Mouse (Mus musculus): ENCODE measurements around the gene Slc30a5. TPM values are rescaled to one million over a fixed set of nuclear protein-coding genes. Genes with fewer than 3 reads are reported as not detected.

The Slc30a5 gene
- 58.4 and 62.4 TPM in 2 replicates for polyA plus RNA-seq (2014; fragmentation: Nextera tagmentation; extraction: Ambion mirVana)

- ATAC-seq (ENCODE audit: insufficient number of reproducible peaks, insufficient read depth, low FRiP score, low read depth), result peak; percentile 98
- H3K27ac ChIP-seq (ENCODE audit: low read length), result peak within 1 kb of the TSS; percentile 92
Observed at GRCm38 (mm10) chr13:100832741-100833639, at the start of gene Slc30a5. Gene Slc30a5 (minus strand): TSS chr13:100833427.

GRCm38 (mm10) chr13:100881944-100882343 is 48.7 kb upstream of the Slc30a5 start:
- H3K27me3 ChIP-seq (ENCODE audit: control insufficient read depth, insufficient read depth, low read length), result no peaks in the 10 kb centered on the region
- H3K9ac ChIP-seq (replicated peaks; ENCODE audit: low read depth, low read length), result no peak overlapping the region
- no peaks in the 10 kb centered on the region for H3K36me3 ChIP-seq (ENCODE audit: control insufficient read depth, insufficient read depth, low read length)
- H3K9me3 ChIP-seq (ENCODE audit: control insufficient read depth, low read depth, low read length), result no peaks in the 10 kb centered on the region
- H3K4me2 ChIP-seq (replicated peaks; ENCODE audit: low read depth, low read length), result no peak overlapping the region
- no peak for ATAC-seq (ENCODE audit: insufficient number of reproducible peaks, insufficient read depth, low FRiP score, low read depth)
- no peak overlapping the region for H3K27ac ChIP-seq (ENCODE audit: low read length)
- WGBS, result 71% methylated on average over 2 of the region's 2 CpGs
- H3K4me3 ChIP-seq (ENCODE audit: low read depth, low read length), result no peak overlapping the region
- no peaks in the 10 kb centered on the region for H3K4me1 ChIP-seq (ENCODE audit: control insufficient read depth, insufficient read depth, low read length)

More at GRCm38 (mm10) chr13:100832741-100833639, at the start of gene Slc30a5:
- H3K4me1 ChIP-seq (ENCODE audit: control insufficient read depth, insufficient read depth, low read length), result peaks cover 12% of the 10 kb centered on the region
- under 1% methylated on average over 67 of the region's 94 CpGs for WGBS
- H3K4me3 ChIP-seq (ENCODE audit: low read depth, low read length), result peak within 1 kb of the TSS; percentile 98
- H3K9ac ChIP-seq (replicated peaks; ENCODE audit: low read depth, low read length), result peak within 1 kb of the TSS; percentile 97
- H3K9me3 ChIP-seq (ENCODE audit: control insufficient read depth, low read depth, low read length), result no peaks in the 10 kb centered on the region
- H3K4me2 ChIP-seq (replicated peaks; ENCODE audit: low read depth, low read length), result peak within 1 kb of the TSS; percentile 84
- H3K27me3 ChIP-seq (ENCODE audit: control insufficient read depth, insufficient read depth, low read length), result no peaks in the 10 kb centered on the region
- peaks cover 5% of the 10 kb centered on the region; the same call in 1 of the 2 replicates for H3K36me3 ChIP-seq (ENCODE audit: control insufficient read depth, insufficient read depth, low read length)

GRCm38 (mm10) chr13:100879806-100880205 is 46.6 kb upstream of the Slc30a5 start:
- no peaks in the 10 kb centered on the region for H3K27me3 ChIP-seq (ENCODE audit: control insufficient read depth, insufficient read depth, low read length)
- H3K36me3 ChIP-seq (ENCODE audit: control insufficient read depth, insufficient read depth, low read length), result no peaks in the 10 kb centered on the region
- ATAC-seq (ENCODE audit: insufficient number of reproducible peaks, insufficient read depth, low FRiP score, low read depth), result no peak
- no peaks in the 10 kb centered on the region for H3K4me1 ChIP-seq (ENCODE audit: control insufficient read depth, insufficient read depth, low read length)
- H3K9me3 ChIP-seq (ENCODE audit: control insufficient read depth, low read depth, low read length), result no peaks in the 10 kb centered on the region
- WGBS, result 77% methylated on average over 3 of the region's 3 CpGs
- H3K27ac ChIP-seq (ENCODE audit: low read length), result no peak overlapping the region
- H3K4me3 ChIP-seq (ENCODE audit: low read depth, low read length), result no peak overlapping the region
- H3K4me2 ChIP-seq (replicated peaks; ENCODE audit: low read depth, low read length), result no peak overlapping the region
- no peak overlapping the region for H3K9ac ChIP-seq (replicated peaks; ENCODE audit: low read depth, low read length)

- WGBS, result 54% methylated on average over 3 of the region's 3 CpGs
- no peak for ATAC-seq (ENCODE audit: insufficient number of reproducible peaks, insufficient read depth, low FRiP score, low read depth)
- H3K9me3 ChIP-seq (ENCODE audit: control insufficient read depth, low read depth, low read length), result no peaks in the 10 kb centered on the region
Observed at GRCm38 (mm10) chr13:100879326-100879725, 46.1 kb upstream of the Slc30a5 start.

GRCm38 (mm10) chr13:100878264-100878663 is 45.0 kb upstream of the Slc30a5 start:
- H3K27me3 ChIP-seq (ENCODE audit: control insufficient read depth, insufficient read depth, low read length), result no peaks in the 10 kb centered on the region
- no peak overlapping the region for H3K4me3 ChIP-seq (ENCODE audit: low read depth, low read length)
- H3K9me3 ChIP-seq (ENCODE audit: control insufficient read depth, low read depth, low read length), result no peaks in the 10 kb centered on the region
- WGBS, result 78% methylated on average over 3 of the region's 3 CpGs
- H3K9ac ChIP-seq (replicated peaks; ENCODE audit: low read depth, low read length), result no peak overlapping the region
- no peak for ATAC-seq (ENCODE audit: insufficient number of reproducible peaks, insufficient read depth, low FRiP score, low read depth)
- no peaks in the 10 kb centered on the region for H3K4me1 ChIP-seq (ENCODE audit: control insufficient read depth, insufficient read depth, low read length)
- H3K36me3 ChIP-seq (ENCODE audit: control insufficient read depth, insufficient read depth, low read length), result no peaks in the 10 kb centered on the region
- no peak overlapping the region for H3K27ac ChIP-seq (ENCODE audit: low read length)
- no peak overlapping the region for H3K4me2 ChIP-seq (replicated peaks; ENCODE audit: low read depth, low read length)

More at GRCm38 (mm10) chr13:100879326-100879725, 46.1 kb upstream of the Slc30a5 start:
- no peak overlapping the region for H3K4me3 ChIP-seq (ENCODE audit: low read depth, low read length)
- H3K9ac ChIP-seq (replicated peaks; ENCODE audit: low read depth, low read length), result no peak overlapping the region
- H3K27me3 ChIP-seq (ENCODE audit: control insufficient read depth, insufficient read depth, low read length), result no peaks in the 10 kb centered on the region
- H3K4me2 ChIP-seq (replicated peaks; ENCODE audit: low read depth, low read length), result no peak overlapping the region
- no peaks in the 10 kb centered on the region for H3K36me3 ChIP-seq (ENCODE audit: control insufficient read depth, insufficient read depth, low read length)
- no peak overlapping the region for H3K27ac ChIP-seq (ENCODE audit: low read length)
- H3K4me1 ChIP-seq (ENCODE audit: control insufficient read depth, insufficient read depth, low read length), result no peaks in the 10 kb centered on the region

- Histone ChIP-seq H3K27ac (ENCODE audit: low read length) (no peak overlapping the region), H3K27me3 (ENCODE audit: control insufficient read depth, insufficient read depth, low read length) (no peaks in the 10 kb centered on the region), H3K9me3 (ENCODE audit: control insufficient read depth, low read depth, low read length) (no peaks in the 10 kb centered on the region), H3K4me2 (replicated peaks; ENCODE audit: low read depth, low read length) (no peak overlapping the region), H3K36me3 (ENCODE audit: control insufficient read depth, insufficient read depth, low read length) (no peaks in the 10 kb centered on the region), H3K4me1 (ENCODE audit: control insufficient read depth, insufficient read depth, low read length) (no peaks in the 10 kb centered on the region), H3K9ac (replicated peaks; ENCODE audit: low read depth, low read length) (no peak overlapping the region), H3K4me3 (ENCODE audit: low read depth, low read length) (no peak overlapping the region)
- 93% methylated on average over 3 of the region's 3 CpGs for WGBS
- ATAC-seq (ENCODE audit: insufficient number of reproducible peaks, insufficient read depth, low FRiP score, low read depth), result no peak
Observed at GRCm38 (mm10) chr13:100877703-100878102, 44.5 kb upstream of the Slc30a5 start.

GRCm38 (mm10) chr13:100875103-100875502 is 41.9 kb upstream of the Slc30a5 start:
- H3K36me3 ChIP-seq (ENCODE audit: control insufficient read depth, insufficient read depth, low read length), result no peaks in the 10 kb centered on the region
- no peak overlapping the region for H3K9ac ChIP-seq (replicated peaks; ENCODE audit: low read depth, low read length)
- no peak for ATAC-seq (ENCODE audit: insufficient number of reproducible peaks, insufficient read depth, low FRiP score, low read depth)
- no peaks in the 10 kb centered on the region for H3K9me3 ChIP-seq (ENCODE audit: control insufficient read depth, low read depth, low read length)
- H3K27ac ChIP-seq (ENCODE audit: low read length), result no peak overlapping the region
- H3K4me3 ChIP-seq (ENCODE audit: low read depth, low read length), result no peak overlapping the region
- H3K27me3 ChIP-seq (ENCODE audit: control insufficient read depth, insufficient read depth, low read length), result no peaks in the 10 kb centered on the region
- H3K4me1 ChIP-seq (ENCODE audit: control insufficient read depth, insufficient read depth, low read length), result no peaks in the 10 kb centered on the region
- H3K4me2 ChIP-seq (replicated peaks; ENCODE audit: low read depth, low read length), result no peak overlapping the region
- 73% methylated on average over 4 of the region's 4 CpGs for WGBS

GRCm38 (mm10) chr13:100874588-100874987 is 41.4 kb upstream of the Slc30a5 start:
- Histone ChIP-seq H3K9me3 (ENCODE audit: control insufficient read depth, low read depth, low read length) (no peaks in the 10 kb centered on the region), H3K4me1 (ENCODE audit: control insufficient read depth, insufficient read depth, low read length) (no peaks in the 10 kb centered on the region), H3K36me3 (ENCODE audit: control insufficient read depth, insufficient read depth, low read length) (no peaks in the 10 kb centered on the region), H3K9ac (replicated peaks; ENCODE audit: low read depth, low read length) (no peak overlapping the region), H3K4me2 (replicated peaks; ENCODE audit: low read depth, low read length) (no peak overlapping the region), H3K27me3 (ENCODE audit: control insufficient read depth, insufficient read depth, low read length) (no peaks in the 10 kb centered on the region), H3K4me3 (ENCODE audit: low read depth, low read length) (no peak overlapping the region), H3K27ac (ENCODE audit: low read length) (no peak overlapping the region)
- ATAC-seq (ENCODE audit: insufficient number of reproducible peaks, insufficient read depth, low FRiP score, low read depth), result no peak
- 90% methylated on average over 3 of the region's 3 CpGs for WGBS

Data from stomach, embryonic 14.5 days (tissue).